Mouse (Mus musculus) right cerebral cortex, adult 2 months (tissue): ENCODE measurements around the gene Fchsd2.

Source experiments
- DNase-seq, 2 experiments: peaks; one replicate each; pipeline ENCODE4 v3.0.0; 2021 to 2022; ENCODE audit warnings: low spot score in 2 of 2

The Fchsd2 gene

GRCm38 (mm10) chr7:101092618-101093017 is at the start of gene Fchsd2:
TSS of gene Fchsd2 (plus strand) at chr7:101092863.
- DNase-seq, result peak in 1 of 2 experiments; percentile 20

GRCm38 (mm10) chr7:101043846-101044541 is 48.7 kb upstream of the Fchsd2 start:
- DNase-seq, result no peak

- DNase-seq, result no peak
Measured at GRCm38 (mm10) chr7:101048247-101048646, 44.4 kb upstream of the Fchsd2 start.

GRCm38 (mm10) chr7:101049326-101050087 is 43.2 kb upstream of the Fchsd2 start:
- no peak for DNase-seq

- DNase-seq, result no peak
Measured at GRCm38 (mm10) chr7:101050724-101051550, 41.7 kb upstream of the Fchsd2 start.

GRCm38 (mm10) chr7:101051551-101052221 is 41.0 kb upstream of the Fchsd2 start:
- DNase-seq, result peak; percentile 61 to 64

- DNase-seq, result no peak
Measured at GRCm38 (mm10) chr7:101053136-101053535, 39.5 kb upstream of the Fchsd2 start.

- no peak for DNase-seq
Measured at GRCm38 (mm10) chr7:101057309-101057708, 35.4 kb upstream of the Fchsd2 start.

GRCm38 (mm10) chr7:101059188-101059587 is 33.5 kb upstream of the Fchsd2 start:
- no peak for DNase-seq

- DNase-seq, result no peak
Measured at GRCm38 (mm10) chr7:101060476-101060875, 32.2 kb upstream of the Fchsd2 start.

- DNase-seq, result peak; percentile 88 to 95
Measured at GRCm38 (mm10) chr7:101061381-101061780, 31.3 kb upstream of the Fchsd2 start.

- peak; percentile 15 to 27 for DNase-seq
Measured at GRCm38 (mm10) chr7:101062246-101062645, 30.4 kb upstream of the Fchsd2 start.

GRCm38 (mm10) chr7:101063523-101063922 is 29.1 kb upstream of the Fchsd2 start:
- DNase-seq, result no peak

- DNase-seq, result no peak
Measured at GRCm38 (mm10) chr7:101064697-101065688, 27.7 kb upstream of the Fchsd2 start.

- no peak for DNase-seq
Measured at GRCm38 (mm10) chr7:101066009-101066408, 26.7 kb upstream of the Fchsd2 start.

GRCm38 (mm10) chr7:101066650-101067346 is 25.9 kb upstream of the Fchsd2 start:
- no peak for DNase-seq

- no peak for DNase-seq
Measured at GRCm38 (mm10) chr7:101067521-101067920, 25.1 kb upstream of the Fchsd2 start.

- no peak for DNase-seq
Measured at GRCm38 (mm10) chr7:101069271-101069670, 23.4 kb upstream of the Fchsd2 start.

GRCm38 (mm10) chr7:101070406-101070805 is 22.3 kb upstream of the Fchsd2 start:
- no peak for DNase-seq

- DNase-seq, result no peak
Measured at GRCm38 (mm10) chr7:101071020-101071419, 21.6 kb upstream of the Fchsd2 start.
